In the genomic region with DNA sequence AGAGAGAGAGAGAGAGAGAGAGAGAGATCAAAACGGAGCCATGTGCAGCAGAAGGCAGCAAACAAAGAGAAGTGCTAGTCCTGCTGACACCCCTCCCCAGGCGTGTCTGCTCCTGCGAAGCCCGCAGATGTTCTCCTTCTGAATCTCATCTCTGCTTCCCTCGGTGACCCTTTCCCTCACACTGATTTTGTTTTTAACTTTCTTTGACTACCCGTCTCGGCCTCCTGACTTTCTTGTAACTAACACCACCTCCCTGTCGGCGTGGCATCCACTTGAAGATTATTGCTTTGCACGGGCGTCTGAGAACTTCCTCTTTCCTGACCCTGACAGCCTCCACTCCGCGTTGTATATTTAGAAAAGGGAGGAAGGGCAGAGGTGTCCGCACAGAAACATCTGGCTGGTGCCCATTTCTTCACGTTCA, we compare ENCODE assay signal across 9 mouse cellular contexts.
DNase-seq lines count a peak whose midpoint lies in the region; ATAC-seq lines count a peak whose summit lies in the region.
"Had no signal": no experiment of that assay in that cellular context is flagged by ENCODE, and none has a peak within 500 bp of the region (broad histone marks: within the 10 kb centered on the region; RNA-seq: fewer than 3 reads in every experiment).

No protein-coding gene starts in this region.

- H3K4me3 ChIP-seq in liver, embryonic 15.5 days (replicated peaks): no peak overlapping the region
- no peak overlapping the region for H3K4me3 ChIP-seq in stomach, embryonic 15.5 days (replicated peaks)
- no peak overlapping the region for H3K4me3 ChIP-seq in forebrain, embryonic 14.5 days (ENCODE audit: low read depth, low read length)

- no peaks in the 10 kb centered on the region for H3K4me1 ChIP-seq in liver, embryonic 15.5 days (replicated peaks)
- no peaks in the 10 kb centered on the region for H3K4me1 ChIP-seq in stomach, embryonic 15.5 days
- no peaks in the 10 kb centered on the region for H3K4me1 ChIP-seq in forebrain, embryonic 14.5 days (ENCODE audit: control insufficient read depth, insufficient read depth, low read length)

- intact Hi-C loops in heart, postnatal 14 days (cut with DNase I): no loop called here

- peak overlapping the region; percentile 21; the same call in 1 of the 2 replicates for H3K4me2 ChIP-seq in liver, embryonic 15.5 days
- H3K4me2 ChIP-seq in stomach, embryonic 15.5 days: peak overlapping the region; percentile 20; the same call in 1 of the 2 replicates
- H3K4me2 ChIP-seq in forebrain, embryonic 14.5 days (ENCODE audit: low read length): no peak overlapping the region

- H3K27me3 ChIP-seq in liver, embryonic 15.5 days: no peaks in the 10 kb centered on the region
- no peaks in the 10 kb centered on the region for H3K27me3 ChIP-seq in stomach, embryonic 15.5 days (replicated peaks)
- no peaks in the 10 kb centered on the region for H3K27me3 ChIP-seq in forebrain, embryonic 14.5 days (replicated peaks; ENCODE audit: control insufficient read depth, insufficient read depth, low read length)

- H3K9ac ChIP-seq in liver, embryonic 15.5 days: no peak overlapping the region
- H3K9ac ChIP-seq in stomach, embryonic 15.5 days: no peak overlapping the region
- H3K9ac ChIP-seq in forebrain, embryonic 14.5 days (ENCODE audit: low read length): no peak overlapping the region

- no peaks in the 10 kb centered on the region for H3K9me3 ChIP-seq in liver, embryonic 15.5 days (replicated peaks)
- H3K9me3 ChIP-seq in stomach, embryonic 15.5 days: no peaks in the 10 kb centered on the region
- H3K9me3 ChIP-seq in forebrain, embryonic 14.5 days (replicated peaks; ENCODE audit: control insufficient read depth, low read length): no peaks in the 10 kb centered on the region

- no peak overlapping the region for H3K27ac ChIP-seq in liver, embryonic 15.5 days (replicated peaks)
- no peak overlapping the region for H3K27ac ChIP-seq in stomach, embryonic 15.5 days
- no peak overlapping the region for H3K27ac ChIP-seq in forebrain, embryonic 14.5 days (ENCODE audit: low read depth, low read length)
- H3K27ac ChIP-seq: macrophage had no signal

- H3K36me3 ChIP-seq in liver, embryonic 15.5 days (replicated peaks): no peaks in the 10 kb centered on the region
- no peaks in the 10 kb centered on the region for H3K36me3 ChIP-seq in stomach, embryonic 15.5 days
- H3K36me3 ChIP-seq in forebrain, embryonic 14.5 days (ENCODE audit: control insufficient read depth, insufficient read depth, low read length): no peaks in the 10 kb centered on the region

- WGBS in liver, embryonic 15.5 days (ENCODE audit: insufficient replicate concordance): 8% methylated on average over 15 of the region's 15 CpGs
- 27% methylated on average over 15 of the region's 15 CpGs for WGBS in stomach, embryonic 15.5 days
- 78% methylated on average over 15 of the region's 15 CpGs for WGBS in forebrain, embryonic 14.5 days

- DNase-seq in A20 (ENCODE audit: low read depth, low spot score): peak; percentile 5
- DNase-seq in heart, postnatal 14 days: peak; percentile 3 to 18
- no peak for DNase-seq in gastrocnemius, postnatal 25 days
- no peak for DNase-seq in forebrain, embryonic 14.5 days (ENCODE audit: low spot score)
- DNase-seq in ovary, postnatal 36 days (ENCODE audit: low spot score): no peak

- peak; percentile 97 for ATAC-seq in common myeloid progenitor, adult 5-6 weeks (replicated peaks; ENCODE audit: low read depth, poor library complexity, severe bottlenecking)
- no peak for ATAC-seq in liver, embryonic 15.5 days (ENCODE audit: insufficient read depth)
- no peak for ATAC-seq in stomach, embryonic 15.5 days (ENCODE audit: insufficient read depth, low FRiP score, low read depth)
- no peak for ATAC-seq in forebrain, embryonic 14.5 days

Comparison
In these comparisons a context has a peak if more than half of its experiments do, and no peak if none do; other contexts are left out.
1. DNase-seq: peak in A20 (single experiment) and heart, postnatal 14 days (2 of 2); none in gastrocnemius, postnatal 25 days (single experiment), forebrain, embryonic 14.5 days (single experiment) and ovary, postnatal 36 days (single experiment).